Mouse (Mus musculus) stomach, embryonic 16.5 days (tissue): ENCODE results near the gene Kpnb1. TPM values are rescaled to one million over a fixed set of nuclear protein-coding genes. Genes with fewer than 3 reads are reported as not detected.

ENCODE experiments used
- ATAC-seq: fragments of 200-750 bp; cut with Nextera tagmentation; 2 replicates; pipeline ENCODE4 v1.8.0; 2017; ENCODE audit warnings: moderate number of reproducible peaks, moderate TSS enrichment; ENCODE audit not compliant: insufficient read depth, low FRiP score
- H3K27ac ChIP-seq: fragments of 300-500 bp; sonication (generic); 2 replicates; pipeline ENCODE4 v1.5.1; 2014; ENCODE audit warnings: low read length
- H3K27me3 ChIP-seq: fragments of 300-500 bp; sonication (generic); 2 replicates; pipeline ENCODE4 v1.6.1; 2014; ENCODE audit warnings: low read length, control low read depth, mixed read lengths; ENCODE audit not compliant: control insufficient read depth, insufficient read depth
- H3K36me3 ChIP-seq: fragments of 300-500 bp; sonication (generic); 2 replicates; pipeline ENCODE4 v1.6.1; 2014; ENCODE audit warnings: low read length; ENCODE audit not compliant: control insufficient read depth, insufficient read depth
- H3K4me1 ChIP-seq: fragments of 300-500 bp; sonication (generic); 2 replicates; pipeline ENCODE4 v1.6.1; 2014; ENCODE audit warnings: low read length, control low read depth, mixed read lengths; ENCODE audit not compliant: control insufficient read depth, insufficient read depth
- H3K4me2 ChIP-seq: fragments of 300-500 bp; sonication (generic); 2 replicates; pipeline ENCODE4 v1.6.1; 2014; ENCODE audit warnings: low read depth, low read length, mixed read lengths
- H3K4me3 ChIP-seq: fragments of 300-500 bp; sonication (generic); replicated peaks from 2 replicates; pipeline ENCODE4 v1.5.1; 2014; ENCODE audit warnings: mild to moderate bottlenecking, low read length
- H3K9ac ChIP-seq: fragments of 300-500 bp; sonication (generic); 2 replicates; pipeline ENCODE4 v1.6.1; 2014; ENCODE audit warnings: low read length
- H3K9me3 ChIP-seq: fragments of 300-500 bp; sonication (generic); replicated peaks from 2 replicates; pipeline ENCODE4 v1.6.1; 2016; ENCODE audit warnings: low read length, control low read depth; ENCODE audit not compliant: control insufficient read depth
- WGBS: fragments of 180-500 bp; shearing (Covaris S2); extraction: QIAGEN DNeasy Blood & Tissue Kit; methylation state at CpG from one replicate; pipeline ENCODE4 v1.1.7; 2014; 5-methylcytosine and 5-hydroxymethylcytosine counted together
- polyA plus RNA-seq: library from polyadenylated mRNA; unstranded; fragments of >200 nt; fragmentation: Nextera tagmentation; extraction: Ambion mirVana; gene quantifications from 2 replicates; pipeline ENCODE4 v1.2.1, GENCODE M21; 2015

Gene Kpnb1
- polyA plus RNA-seq, 1 experiment from 2014 or later = 36.4 TPM

DNA sequence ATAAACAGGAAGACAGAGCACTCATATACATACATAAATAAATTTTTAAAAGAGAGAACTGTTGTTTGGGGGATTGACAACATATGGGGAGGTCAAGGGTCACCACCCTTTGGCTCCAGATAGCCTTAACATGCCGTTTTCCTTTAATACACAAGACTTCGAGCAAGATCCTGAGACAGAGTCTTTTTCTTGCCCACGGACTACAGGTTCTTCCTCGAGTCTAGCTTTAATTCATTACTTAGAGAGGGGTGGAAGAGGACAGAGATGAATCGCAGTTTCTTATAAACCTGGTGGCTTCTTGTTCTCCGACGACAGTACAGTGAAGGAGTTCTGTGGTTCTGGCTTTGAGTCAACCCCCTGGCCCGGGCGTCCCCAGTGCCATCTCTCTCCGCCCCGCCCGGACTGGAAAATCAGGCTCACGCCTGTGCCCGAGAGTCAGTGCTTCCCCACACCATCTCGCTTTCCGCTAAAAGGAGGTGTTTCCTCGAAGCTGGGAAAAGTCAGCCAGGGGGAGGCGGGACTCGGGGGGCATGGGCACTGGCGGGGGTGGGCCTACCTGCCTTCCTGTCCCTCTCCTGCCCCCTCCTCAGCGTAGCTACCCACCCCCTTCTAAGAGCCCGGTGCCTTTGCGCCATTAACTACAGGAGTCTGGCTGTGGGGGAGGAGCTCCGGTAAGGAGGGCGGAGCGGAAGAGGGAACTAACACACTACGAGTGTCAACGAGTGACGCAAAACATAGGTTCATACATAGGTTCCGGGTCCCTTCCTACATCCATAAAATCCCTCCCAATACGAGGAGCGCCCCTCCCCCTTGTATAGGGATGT is 60.8 kb downstream of the Kpnb1 start:
- Histone ChIP-seq H3K4me1 (peaks cover 6% of the 10 kb centered on the region; the same call in 1 of the 2 replicates), H3K27ac (no peak overlapping the region), H3K9me3 (no peaks in the 10 kb centered on the region), H3K4me3 (peak overlapping the region; percentile 48), H3K36me3 (no peaks in the 10 kb centered on the region), H3K9ac (peak overlapping the region; percentile 66), H3K4me2 (peak overlapping the region; percentile 63), H3K27me3 (0 out of 2 replicates have a peak, but pooled peaks cover 4% of the 10 kb centered on the region)
- WGBS = 3% methylated on average over 32 of the region's 32 CpGs
- ATAC-seq = peak; percentile 83; the same call in 1 of the 2 replicates

DNA sequence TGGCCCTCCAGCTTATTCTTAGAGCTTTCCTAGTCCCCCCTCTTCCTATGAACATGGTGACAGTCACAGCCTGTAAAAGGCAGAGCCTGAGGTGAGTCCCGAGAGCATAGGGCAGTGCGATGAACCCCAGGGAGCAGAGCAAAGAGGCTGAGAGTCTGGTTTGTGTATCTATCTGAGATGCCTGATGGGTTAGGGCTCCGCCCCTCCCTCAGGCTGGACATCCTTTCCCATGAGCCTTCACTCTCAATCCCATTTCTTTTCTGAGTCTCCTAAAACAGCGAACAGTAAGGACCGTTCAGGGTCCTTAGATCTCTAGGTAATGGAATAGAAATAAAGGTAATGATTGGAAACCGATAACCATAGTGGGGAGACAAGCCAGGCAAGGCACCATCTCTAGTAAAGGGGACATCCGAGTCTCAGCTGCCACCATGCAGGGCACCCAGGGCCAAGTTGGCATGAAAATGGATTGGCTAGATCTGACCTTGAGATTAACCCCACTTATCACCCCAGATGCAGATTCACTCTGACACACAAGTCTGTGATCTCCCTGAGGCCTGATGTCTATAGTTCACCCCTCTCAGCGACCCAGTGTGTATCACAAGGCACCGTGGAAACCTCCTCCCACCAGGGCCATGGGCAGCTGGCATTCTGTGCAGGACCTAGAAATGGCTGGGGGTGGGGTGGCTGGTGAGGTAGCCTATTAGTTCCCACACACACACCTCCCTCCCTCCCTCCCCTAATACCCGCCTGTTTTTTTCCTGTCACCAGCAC is 63.2 kb downstream of the Kpnb1 start:
- peaks cover 6% of the 10 kb centered on the region; the same call in 1 of the 2 replicates for H3K4me1 ChIP-seq
- no peak for ATAC-seq
- H3K27ac ChIP-seq = no peak overlapping the region
- no peaks in the 10 kb centered on the region for H3K27me3 ChIP-seq
- no peak overlapping the region for H3K4me2 ChIP-seq
- no peak overlapping the region for H3K4me3 ChIP-seq
- no peaks in the 10 kb centered on the region for H3K9me3 ChIP-seq
- WGBS = 55% methylated on average over 10 of the region's 10 CpGs
- H3K36me3 ChIP-seq = no peaks in the 10 kb centered on the region
- no peak overlapping the region for H3K9ac ChIP-seq

DNA sequence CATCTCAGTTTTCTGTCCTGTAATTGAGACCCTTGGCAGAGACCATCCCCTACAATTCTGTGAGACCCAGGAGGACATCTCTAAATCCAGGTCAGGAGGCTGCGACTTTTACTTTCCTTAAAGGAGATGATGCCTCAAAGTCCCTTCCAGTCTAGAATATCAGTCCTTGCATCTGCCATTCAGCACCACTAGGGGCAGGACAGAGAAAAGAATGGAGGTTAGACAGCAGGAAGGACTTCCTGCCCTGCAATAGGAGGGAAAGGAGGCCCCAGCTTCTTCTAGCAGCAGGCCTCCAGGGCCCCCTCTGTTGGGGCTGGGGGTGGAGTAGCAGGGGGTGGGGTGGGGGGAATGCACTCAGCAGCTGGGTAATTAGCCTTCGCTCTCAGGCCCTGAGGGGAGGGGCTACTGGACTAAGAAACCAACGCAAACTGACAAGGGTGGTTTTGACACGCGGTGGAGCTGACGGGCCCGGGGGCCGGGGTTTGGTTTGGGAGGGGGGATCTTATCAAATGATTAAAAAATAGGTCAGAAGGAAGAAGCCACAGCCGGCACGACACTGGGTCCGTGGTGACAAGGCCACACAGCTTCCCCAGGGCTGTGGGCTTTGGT is 64.3 kb downstream of the Kpnb1 start:
- Histone ChIP-seq H3K4me1 (peaks cover 6% of the 10 kb centered on the region; the same call in 1 of the 2 replicates), H3K27me3 (peaks cover 7% of the 10 kb centered on the region), H3K27ac (no peak overlapping the region), H3K9ac (no peak overlapping the region), H3K4me3 (no peak overlapping the region), H3K36me3 (no peaks in the 10 kb centered on the region), H3K4me2 (no peak overlapping the region), H3K9me3 (no peaks in the 10 kb centered on the region)
- WGBS = 12% methylated on average over 11 of the region's 11 CpGs
- ATAC-seq = no peak

DNA sequence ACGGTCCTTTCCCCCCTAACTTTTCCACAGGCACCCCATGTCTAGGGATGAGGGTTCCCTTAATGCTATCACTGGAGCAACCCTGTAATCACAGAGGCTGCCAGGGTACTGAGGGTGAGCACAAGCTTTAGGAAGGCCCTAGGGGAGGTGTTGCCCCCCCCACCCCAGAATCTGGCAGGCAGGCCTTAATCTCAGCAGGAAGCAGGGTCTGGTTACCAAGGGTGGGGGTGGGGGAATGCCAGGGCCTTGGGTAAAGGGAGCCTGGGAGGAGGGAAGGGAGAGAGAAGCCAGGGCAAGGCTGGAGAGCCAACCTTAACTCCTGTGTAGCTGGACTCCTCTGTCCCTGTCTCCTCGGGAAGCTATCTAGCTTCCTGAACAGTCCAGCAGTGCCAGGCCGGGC is 67.0 kb downstream of the Kpnb1 start:
- Histone ChIP-seq H3K9me3 (no peaks in the 10 kb centered on the region), H3K4me1 (0 out of 2 replicates have a peak, but pooled peaks cover 2% of the 10 kb centered on the region), H3K9ac (no peak overlapping the region; the same call in 1 of the 2 replicates), H3K27ac (no peak overlapping the region), H3K4me3 (no peak overlapping the region), H3K4me2 (no peak overlapping the region), H3K36me3 (no peaks in the 10 kb centered on the region), H3K27me3 (peaks cover 31% of the 10 kb centered on the region)
- ATAC-seq = no peak
- WGBS = 61% methylated on average over 3 of the region's 3 CpGs

GRCm38 (mm10) chr11:97120221-97120620 is 67.5 kb downstream of the Kpnb1 start:
- H3K9me3 ChIP-seq = no peaks in the 10 kb centered on the region
- H3K27ac ChIP-seq = no peak overlapping the region
- no peak overlapping the region for H3K4me3 ChIP-seq
- H3K4me1 ChIP-seq = peaks cover 6% of the 10 kb centered on the region; the same call in 1 of the 2 replicates
- no peak for ATAC-seq
- no peak overlapping the region for H3K4me2 ChIP-seq
- WGBS = 44% methylated on average over 10 of the region's 10 CpGs
- peaks cover 36% of the 10 kb centered on the region for H3K27me3 ChIP-seq
- H3K36me3 ChIP-seq = no peaks in the 10 kb centered on the region
- H3K9ac ChIP-seq = no peak overlapping the region

GRCm38 (mm10) chr11:97115797-97116196 is 71.9 kb downstream of the Kpnb1 start:
- Histone ChIP-seq H3K27ac (no peak overlapping the region), H3K4me1 (peaks cover 18% of the 10 kb centered on the region), H3K9ac (no peak overlapping the region), H3K4me3 (no peak overlapping the region), H3K9me3 (no peaks in the 10 kb centered on the region), H3K4me2 (peak overlapping the region; percentile 60), H3K27me3 (peaks cover 63% of the 10 kb centered on the region), H3K36me3 (no peaks in the 10 kb centered on the region)
- no peak for ATAC-seq
- 7% methylated on average over 11 of the region's 11 CpGs for WGBS

DNA sequence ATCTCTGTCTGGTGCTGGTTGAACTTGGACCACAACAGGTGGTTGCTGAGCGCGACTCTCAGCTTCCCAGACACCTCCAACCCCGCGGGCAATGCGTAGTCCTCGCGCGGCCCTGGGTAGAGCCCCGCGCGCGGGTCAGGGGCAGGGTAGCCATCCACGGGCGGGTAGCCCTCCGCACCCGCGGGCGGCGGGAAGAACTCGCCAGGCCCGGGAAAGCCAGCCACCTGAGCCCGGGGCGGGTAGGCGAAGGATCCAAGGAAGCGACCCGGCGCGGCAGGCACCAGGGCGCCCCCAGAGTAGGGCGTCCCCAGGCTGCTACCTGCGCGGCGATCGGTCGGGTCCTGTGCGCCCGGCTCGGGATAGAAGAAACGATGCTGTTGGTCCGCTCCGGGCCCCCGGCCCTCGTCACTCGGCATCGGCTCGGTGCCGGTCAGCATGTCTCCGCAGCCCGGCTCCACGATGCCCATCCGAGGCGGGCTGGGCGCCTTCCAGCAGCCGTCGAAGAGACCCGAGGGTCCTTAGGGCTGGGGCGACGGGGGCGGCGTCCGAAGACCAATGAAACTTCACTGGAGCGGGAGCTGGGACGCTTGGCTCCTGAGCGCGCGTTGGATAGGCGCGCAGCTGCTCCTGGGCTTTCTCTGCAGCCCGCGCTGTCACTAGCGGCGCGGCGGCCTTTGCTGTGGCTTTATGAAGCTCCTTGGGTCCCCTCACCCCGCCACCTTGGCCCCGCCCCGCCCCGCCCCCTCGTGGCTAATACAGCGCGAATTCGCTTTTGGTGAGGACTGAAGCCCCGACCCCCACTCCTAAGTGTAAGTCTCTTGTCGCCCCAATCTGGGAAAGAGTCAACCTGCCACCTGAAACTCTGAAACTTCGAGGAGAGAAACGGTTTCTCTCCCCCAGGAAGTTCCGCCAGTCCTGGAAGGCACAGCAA is 72.7 kb downstream of the Kpnb1 start, which contains the start of gene Tbx21:
Gene Tbx21 (minus strand): TSS at position 661 of the 931 bp plus-strand sequence.
- peak within 1 kb of the TSS; percentile 32; the same call in 1 of the 2 replicates for H3K9ac ChIP-seq
- no peaks in the 10 kb centered on the region for H3K36me3 ChIP-seq
- WGBS = under 1% methylated on average over 87 of the region's 87 CpGs

DNA sequence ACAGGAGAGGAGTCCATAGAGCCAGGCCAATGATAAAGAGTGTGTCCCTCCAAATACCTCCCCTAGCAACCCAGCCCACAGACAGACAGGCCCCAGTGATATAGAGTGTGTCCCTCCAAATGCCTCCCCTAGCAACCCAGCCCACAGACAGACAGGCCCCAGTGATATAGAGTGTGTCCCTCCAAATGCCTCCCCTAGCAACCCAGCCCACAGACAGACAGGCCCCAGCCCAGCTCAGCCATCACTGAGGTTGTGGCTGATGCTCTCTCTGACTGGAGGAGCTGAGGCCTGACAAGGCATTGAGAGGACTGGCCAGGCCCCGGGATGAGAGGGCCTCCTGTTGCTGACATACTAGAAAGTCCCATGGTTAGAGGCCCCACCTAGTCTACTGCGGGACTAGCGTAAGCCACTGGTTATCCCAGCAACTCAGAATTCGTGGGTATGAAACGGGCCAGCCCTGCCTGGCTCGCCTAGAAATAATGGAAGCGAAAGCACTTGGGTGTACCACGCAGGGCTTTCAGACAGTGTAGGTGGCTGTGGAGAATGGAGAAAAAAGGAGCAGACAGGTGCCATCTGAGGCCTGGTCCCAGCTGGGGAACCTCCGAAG is 75.1 kb downstream of the Kpnb1 start:
- H3K4me3 ChIP-seq = no peak overlapping the region
- H3K27ac ChIP-seq = no peak overlapping the region
- no peaks in the 10 kb centered on the region for H3K36me3 ChIP-seq
- peaks cover 18% of the 10 kb centered on the region for H3K4me1 ChIP-seq
- 86% methylated on average over 9 of the region's 9 CpGs for WGBS
- H3K9me3 ChIP-seq = no peaks in the 10 kb centered on the region
- no peak overlapping the region for H3K9ac ChIP-seq
- ATAC-seq = no peak
- H3K4me2 ChIP-seq = no peak overlapping the region
- peaks cover 48% of the 10 kb centered on the region for H3K27me3 ChIP-seq

More for the DNA sequence above, 72.7 kb downstream of the Kpnb1 start, which contains the start of gene Tbx21:
- Histone ChIP-seq H3K4me2 (peak within 1 kb of the TSS; percentile 60), H3K27ac (no peak within 1 kb of the TSS), H3K4me1 (peaks cover 18% of the 10 kb centered on the region), H3K9me3 (no peaks in the 10 kb centered on the region), H3K27me3 (peaks cover 63% of the 10 kb centered on the region), H3K4me3 (peak within 1 kb of the TSS; percentile 41)
- no peak for ATAC-seq
